Mouse (Mus musculus) mouse trophoblast stem cell (cell line): ENCODE measurements around the gene Kdm4b.

Experiments used
- in situ Hi-C, 2 experiments: fragments of 300-500 bp; cut with MseI, MboI; formaldehyde crosslinking; loops; 2 replicates in 1 of 2; 3 replicates in 1 of 2; pipeline ENCODE4 v1.15.1; 2025

Gene Kdm4b

DNA sequence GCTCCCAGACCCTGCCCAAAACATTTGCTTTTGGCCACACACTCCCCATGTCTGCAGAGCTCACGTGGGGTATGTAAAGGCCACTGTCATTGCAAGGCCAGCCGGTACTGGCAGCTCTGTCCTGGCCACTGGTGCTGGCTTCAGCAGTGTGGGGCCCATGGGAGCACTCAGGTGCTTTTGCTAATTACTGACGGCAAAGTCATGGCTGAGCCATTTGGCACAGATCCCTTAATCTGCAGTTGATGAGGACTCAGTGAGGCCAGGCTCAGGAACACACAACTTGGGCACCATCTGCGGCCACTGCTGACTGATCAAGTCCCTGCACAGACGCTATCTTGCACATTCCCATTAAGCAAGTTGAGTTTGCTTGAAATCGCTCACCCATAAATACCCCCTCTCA is 59.0 kb downstream of the Kdm4b start:
- in situ Hi-C loops, result no loop called here

DNA sequence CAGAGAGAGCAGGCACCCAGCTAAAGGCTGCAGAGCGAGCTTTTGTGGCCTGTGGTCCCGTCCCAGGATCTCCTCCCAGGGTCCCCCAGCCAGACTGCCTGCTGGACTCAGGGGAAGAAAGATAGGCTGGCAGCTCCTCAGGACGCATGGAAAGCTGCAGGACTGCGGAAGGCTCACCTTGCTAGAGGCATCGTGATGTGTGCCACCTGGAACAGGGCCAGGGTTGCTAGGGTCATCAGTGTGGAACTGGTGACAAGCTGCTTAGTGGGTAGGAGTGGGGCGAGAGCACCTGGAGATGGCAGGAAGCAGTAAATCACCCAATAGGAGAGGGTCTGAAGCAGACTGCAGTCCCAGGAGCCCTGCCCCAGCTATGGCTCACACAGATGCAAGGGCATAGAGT is 61.8 kb downstream of the Kdm4b start:
- in situ Hi-C loops, result no loop called here

DNA sequence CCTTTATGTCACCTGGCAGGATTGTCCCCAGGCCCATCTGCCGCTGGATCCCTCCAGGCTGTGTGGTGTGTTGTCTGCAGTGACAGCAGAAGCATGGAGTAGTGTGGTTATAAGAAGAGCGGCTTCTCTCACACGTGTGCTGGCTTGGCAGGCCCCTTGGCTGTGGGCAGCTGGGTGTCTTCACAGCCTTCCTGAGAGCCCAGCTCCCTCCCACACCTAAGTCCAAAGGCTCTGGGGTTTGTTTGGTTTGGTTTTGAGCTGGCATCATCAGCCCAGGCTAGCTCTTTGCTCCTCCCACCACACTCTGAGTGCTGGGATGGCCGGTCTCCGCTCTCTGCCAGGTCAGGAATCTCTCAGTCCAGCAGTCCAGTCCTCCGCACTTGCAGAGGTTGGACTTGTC is 67.4 kb downstream of the Kdm4b start:
- in situ Hi-C loops, result no loop called here

DNA sequence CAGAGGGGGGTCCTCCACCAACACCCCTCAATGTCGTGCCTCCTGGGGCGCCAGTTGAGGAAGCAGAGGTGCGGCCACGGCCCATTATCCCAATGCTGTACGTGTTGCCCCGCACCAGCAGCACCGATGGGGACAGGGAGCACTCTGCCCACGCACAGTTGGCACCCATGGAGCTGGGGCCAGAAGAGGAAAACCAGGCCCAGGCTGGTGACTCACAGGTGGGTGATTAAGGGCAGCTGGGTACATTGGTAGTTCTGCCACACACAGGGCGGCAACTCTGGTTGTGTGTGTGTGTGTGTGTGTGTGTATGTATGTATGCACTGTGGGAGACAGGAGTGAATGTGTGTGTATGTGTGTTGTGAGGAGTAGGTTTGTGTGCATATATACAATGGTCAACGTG is 68.0 kb downstream of the Kdm4b start:
- in situ Hi-C loops, result no loop called here

DNA sequence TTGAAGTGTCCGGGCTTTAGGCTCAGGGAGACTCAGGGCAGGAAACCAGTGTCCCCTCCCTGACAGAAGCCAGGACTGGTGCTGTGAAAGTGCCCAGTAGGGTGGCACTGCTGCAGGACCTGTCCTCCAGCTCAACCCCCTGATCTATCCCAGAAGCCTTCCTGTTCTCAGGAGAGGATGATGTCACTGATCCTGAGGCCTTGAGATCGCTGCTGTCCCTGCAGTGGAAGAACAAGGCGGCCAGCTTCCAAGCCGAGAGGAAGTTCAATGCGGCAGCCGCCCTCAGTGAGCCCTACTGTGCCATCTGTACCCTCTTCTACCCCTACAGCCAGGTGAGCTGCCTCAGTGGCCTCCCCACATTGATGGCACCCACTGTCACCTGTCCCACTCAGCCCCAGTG is 70.2 kb downstream of the Kdm4b start:
- in situ Hi-C loops, result no loop called here

DNA sequence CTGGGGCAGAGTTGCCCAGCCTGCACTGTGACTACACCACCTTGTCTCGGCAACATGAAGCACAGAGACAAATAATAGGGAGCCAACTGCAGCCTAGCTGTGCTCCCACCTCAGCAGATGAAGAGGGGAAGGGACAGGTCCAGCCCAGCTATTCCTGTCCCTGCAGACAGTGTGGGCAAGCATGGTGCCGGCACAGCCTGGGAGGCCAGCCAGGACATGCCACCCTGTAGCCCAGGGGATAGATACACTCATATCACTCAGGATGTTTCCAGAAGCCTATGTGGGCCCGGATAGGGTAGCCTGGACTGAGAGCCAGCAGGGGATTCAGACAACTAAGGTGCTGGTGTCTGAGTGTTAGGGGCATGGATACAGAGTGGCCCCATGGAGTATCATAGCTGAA is 74.4 kb downstream of the Kdm4b start:
- in situ Hi-C loops, result no loop called here

DNA sequence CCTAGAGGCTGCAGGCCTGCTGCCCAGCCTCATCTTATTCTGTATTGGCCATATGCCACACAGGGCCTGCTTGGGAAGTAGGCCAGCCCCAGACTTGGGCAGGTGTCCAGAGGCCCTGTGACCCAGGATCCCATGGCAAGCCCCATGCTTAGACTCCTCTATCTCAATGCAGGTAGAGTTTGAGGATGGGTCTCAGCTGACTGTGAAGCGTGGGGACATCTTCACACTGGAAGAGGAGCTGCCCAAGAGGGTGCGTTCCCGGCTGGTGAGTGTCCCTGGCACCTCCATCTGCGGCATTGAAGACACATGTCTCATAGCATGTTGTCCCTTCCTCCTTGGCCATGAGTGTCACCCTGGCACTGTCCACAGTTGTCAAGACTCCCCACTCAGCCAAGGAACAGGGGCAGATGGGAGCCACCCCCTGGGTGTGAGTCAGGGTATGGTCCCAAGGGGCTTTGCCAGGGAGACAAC is 75.2 kb downstream of the Kdm4b start:
- in situ Hi-C loops, result no loop called here

DNA sequence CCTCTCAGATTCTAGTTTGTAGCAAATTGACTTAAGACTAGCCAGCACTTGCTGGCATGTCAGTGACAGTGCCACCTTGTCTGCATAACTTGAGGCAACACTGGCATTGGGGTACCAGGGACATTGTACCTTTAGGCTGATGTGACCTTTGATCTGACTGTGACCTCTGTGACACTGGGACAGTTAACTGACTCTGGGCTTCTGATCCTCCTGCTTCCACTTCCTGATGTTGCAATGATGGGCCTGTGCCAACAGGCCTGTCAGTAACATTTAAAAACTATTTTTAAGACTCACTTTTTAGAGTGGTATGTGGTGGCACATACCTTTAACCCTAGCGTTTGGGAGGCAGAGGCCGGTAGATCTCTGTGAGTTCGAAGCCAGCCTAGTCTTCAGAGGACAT is 79.5 kb downstream of the Kdm4b start:
- in situ Hi-C loops, result no loop called here

DNA sequence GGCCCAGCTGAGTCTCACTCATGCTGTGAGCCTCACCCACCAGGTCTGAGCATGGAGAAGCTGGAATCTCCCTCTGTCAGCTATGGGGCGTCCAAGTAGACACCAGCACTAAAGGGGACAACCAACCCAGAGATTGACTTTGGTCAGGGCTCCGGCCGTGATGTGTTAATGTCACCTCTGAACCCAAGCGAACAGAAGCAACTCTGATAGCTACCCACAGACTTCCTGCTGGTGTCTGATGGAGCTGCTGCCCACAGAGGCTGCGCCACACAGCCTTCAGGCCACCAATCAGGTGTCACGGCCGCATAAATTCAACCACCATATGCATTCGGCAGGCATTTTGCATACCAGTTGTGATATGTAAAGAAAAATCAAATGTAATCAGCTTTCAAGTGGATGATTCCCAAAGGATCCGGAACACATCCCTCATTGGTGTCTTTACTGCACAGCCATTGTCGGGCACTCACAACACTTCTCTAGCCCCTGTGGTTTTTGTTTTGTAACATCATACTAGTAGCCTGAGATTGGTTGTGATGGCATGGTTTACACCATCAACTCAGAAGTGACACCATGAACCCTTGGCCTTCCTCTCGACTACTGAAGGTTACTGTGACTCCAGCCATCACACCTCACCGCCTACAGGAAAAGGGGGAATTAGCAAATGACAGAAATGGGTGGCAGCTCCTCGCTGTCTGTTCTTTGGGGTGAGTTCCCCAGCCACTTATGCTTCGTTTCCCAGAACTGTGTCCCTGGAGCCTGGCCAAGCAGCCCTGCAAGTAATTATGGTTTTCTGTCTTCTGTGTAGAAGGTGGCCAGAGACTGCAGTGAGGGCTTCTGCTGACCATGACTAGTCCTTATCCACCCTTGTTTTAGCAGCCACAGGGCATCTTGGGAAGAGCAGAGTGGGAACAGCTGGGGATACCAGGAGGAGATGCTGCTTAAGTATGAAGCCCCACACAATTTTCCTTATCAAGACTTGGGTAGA is 80.3 kb downstream of the Kdm4b start:
- in situ Hi-C loops, result no loop called here

DNA sequence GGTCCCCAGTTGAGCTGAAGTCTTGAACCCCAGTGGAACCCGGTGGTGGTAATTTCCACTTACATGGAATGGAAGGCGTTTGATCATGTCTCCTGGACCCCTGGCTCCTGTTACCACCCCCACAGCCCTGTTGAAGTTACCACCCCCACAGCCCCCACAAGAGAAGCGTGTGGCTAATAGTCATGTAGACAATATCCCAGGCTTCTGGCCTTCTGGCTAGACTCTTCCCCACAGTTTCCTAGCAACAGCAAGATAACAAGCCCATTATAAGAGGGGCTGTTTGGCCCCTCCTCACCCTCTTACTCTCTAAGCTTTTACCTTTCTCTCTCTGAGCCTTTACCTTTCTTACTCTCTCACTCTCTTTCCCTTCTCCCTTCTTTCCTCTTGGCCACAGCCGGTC is 81.0 kb downstream of the Kdm4b start:
- in situ Hi-C loops, result no loop called here

DNA sequence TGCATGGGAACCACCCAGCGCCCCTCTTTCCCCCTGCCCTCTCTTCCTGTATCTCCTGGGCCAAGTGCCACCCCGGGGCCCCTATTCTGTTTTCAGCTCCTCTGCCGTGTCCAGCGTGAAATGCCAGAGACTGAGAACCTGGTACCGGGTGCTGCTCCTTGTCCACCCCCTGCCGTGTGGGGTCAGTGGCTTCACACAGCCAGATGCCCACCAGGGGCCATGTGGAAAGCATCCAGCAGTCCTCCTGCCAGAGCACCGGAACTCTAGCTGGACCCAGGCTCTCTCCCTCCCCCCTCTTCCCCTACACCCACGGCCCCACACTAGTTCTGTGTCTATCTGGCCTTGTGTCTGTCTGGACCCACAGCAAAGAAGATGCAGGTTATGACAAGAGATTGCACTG is 81.5 kb downstream of the Kdm4b start:
- in situ Hi-C loops, result no loop called here

DNA sequence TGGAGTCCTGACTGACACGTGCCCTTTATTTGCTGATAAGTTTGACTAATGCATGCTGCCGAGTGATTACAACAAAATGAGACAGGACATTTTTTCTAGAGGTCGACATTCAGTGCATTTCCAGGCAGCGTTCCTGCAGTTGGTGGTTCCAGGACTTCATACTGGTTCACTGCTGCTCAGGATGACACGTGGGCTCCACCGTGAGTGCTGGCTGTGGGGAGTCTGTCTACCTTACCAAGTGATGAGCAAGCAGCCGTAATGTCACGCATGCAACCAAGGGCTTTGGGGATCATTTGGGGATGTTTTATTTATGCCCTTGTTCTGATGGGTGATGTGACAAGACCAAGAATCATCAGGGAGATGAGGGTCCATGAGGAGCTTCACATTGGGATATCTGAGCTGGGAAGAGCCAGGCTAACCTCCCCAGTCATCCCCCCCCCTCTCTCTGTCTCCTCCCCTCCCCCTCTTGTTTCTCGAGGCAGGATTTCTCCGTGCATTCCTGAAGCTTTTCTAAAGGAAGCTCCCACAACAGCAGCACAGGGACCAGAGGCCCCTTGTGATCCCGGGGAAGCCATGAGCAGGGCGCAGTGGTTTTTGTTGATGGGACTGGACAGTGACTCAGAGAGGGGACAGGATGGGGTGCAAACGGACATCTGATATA is 83.2 kb downstream of the Kdm4b start:
- in situ Hi-C loops, result no loop called here

DNA sequence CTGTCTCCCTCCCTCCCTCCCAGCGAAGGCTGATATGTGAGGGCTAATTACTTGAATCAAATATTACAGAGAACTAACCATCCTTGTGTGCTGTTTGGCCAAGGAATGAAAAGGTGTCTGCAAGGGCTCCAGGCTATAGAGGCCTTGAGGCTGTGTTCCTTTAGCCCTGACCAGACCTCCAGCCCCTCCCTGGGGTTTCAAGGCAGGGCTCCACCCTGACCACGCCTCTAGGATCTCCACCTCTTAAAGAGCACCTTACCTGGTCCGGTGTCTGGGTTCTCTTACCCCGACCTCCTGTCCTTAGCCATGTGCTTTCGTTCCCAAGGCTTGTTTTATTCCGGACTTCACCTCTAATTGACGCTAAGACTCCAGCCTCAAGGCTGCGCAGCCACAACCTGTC is 83.9 kb downstream of the Kdm4b start:
- in situ Hi-C loops, result no loop called here

DNA sequence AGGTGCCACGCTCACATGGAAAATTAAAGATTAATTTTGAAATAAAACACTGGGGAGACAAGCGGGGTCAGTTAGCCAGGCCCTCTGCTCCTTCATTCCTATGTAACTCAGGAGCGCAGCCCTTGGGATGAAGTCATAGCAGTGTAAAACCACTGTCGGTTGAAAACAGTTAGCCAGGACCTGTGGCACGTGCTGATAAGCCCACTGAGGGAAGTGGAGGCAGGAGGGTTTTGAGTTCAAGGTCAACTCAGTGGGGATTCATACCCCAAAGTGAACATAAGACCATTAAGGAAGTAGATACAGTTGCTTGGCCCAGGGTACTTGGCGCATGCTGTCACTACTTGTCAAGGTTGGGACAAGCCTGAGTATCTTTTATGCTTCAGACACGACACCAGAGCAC is 85.6 kb downstream of the Kdm4b start:
- in situ Hi-C loops, result no loop called here

DNA sequence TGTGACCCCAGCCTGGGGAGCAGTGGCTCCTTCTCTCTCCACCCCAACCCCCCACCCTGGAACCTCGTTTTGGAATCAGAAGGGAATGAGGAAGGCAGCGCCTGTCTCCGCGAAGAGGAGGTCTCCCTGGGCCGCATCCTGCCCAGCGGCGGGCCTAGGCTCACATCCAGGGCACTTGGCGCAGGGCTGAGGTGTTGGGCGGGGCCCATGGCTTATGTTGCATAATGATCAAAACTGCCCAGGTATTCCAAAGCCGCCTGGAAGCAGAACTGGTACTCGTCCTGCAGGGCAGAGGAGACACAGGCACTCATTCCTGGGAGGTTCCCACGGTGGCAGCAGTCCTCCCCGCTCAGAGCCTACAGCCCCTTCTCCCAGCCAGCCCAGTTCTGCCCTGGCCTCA is 87.3 kb downstream of the Kdm4b start:
- in situ Hi-C loops, result no loop called here

DNA sequence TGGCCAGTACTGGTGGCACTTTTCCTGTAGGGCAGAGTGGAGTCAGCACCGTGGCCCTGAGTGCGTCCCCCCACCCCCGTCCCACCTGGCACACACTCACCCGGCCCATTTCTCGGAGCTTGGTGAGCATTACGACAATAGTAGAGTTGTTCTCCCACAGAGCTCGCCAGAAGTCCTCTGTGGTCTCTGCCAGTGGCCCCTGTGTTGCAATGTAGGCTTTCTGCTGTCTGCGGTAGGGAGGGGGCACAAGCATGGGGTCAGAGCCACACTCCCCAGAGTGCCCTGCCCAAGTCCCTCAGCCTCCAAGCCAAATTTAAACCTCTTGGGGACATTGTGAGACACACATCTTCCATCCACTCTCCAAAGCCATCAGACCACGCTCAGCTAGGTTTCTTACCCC is 88.9 kb downstream of the Kdm4b start:
- in situ Hi-C loops, result no loop called here

DNA sequence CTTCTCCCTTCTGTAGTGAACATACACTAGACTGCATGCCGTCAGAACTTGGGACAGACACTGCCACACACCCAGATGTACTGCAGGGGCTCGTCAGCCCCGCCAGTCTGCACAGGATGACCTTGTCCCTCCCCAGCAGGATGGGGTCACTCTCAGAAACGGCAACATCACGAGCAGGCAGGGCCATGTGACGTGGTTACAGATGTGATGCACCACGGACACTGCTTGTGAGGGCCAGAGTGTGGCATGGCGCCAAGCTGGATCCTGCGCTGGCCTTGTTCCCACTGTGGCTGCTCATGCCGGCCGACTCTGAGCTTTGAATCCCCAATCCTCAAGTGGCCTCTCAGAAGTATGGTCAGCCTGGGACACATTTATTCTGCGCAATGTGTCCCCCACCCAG is 92.4 kb downstream of the Kdm4b start:
- in situ Hi-C loops, result no loop called here

DNA sequence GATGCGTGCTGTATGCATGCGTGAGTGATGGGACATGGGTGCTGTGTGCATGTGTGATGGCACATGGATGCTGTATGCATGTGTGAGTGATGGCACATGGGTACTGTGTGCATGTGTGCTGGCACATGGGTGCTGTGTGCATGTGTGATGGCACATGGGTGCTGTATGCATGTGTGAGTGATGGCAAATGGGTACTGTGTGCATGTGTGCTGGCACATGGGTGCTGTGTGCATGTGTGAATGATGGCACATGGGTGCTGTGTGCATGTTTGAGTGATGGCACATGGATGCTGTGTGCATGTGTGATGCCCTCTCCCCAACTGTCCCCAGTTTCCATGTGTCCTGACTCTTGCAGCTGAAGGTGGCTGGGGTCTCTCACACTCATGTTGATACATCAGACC is 94.2 kb downstream of the Kdm4b start:
- in situ Hi-C loops, result no loop called here

DNA sequence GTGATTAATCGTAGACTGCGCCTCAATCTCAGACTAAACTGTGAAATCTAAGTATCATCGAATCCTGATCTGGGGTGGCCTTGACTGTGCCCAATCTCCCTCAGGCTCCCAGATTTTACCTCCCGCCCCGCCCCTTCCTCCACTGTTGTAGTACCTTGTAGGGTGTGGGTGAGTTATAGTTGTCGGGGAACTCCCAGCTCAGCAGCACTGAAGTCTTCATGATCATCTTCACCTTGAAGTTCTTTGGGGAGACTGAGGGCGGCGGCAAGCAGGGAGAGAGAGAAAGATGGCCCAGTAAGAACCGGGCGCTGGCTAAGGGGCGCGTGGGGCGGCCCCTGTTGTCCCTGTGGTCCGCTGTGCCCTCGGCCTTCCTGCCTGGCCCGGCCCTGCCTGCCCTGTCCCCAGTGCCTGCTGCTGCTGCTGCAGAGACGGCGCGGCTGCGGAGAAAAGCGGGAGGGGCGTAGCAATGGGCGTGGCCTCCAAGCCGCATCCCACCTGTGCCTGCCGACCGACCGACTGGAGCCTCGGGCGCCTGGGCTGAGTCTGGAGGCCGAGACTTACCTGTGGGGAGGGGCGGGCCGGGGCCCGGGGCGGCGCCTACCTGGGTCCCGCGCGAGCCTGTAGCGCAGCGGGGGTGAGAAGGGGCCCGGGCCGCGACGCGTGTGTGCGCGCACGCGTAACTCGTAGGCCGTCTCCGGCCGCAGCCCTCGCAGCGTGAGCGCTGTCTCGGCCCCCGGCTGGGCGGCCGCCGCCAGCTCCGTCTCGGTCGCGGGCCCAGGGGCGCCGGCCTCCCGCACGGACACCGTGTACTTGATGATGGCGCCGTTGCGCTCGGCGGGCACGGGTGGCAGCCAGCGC is 99.1 kb downstream of the Kdm4b start:
- in situ Hi-C loops, result no loop called here

DNA sequence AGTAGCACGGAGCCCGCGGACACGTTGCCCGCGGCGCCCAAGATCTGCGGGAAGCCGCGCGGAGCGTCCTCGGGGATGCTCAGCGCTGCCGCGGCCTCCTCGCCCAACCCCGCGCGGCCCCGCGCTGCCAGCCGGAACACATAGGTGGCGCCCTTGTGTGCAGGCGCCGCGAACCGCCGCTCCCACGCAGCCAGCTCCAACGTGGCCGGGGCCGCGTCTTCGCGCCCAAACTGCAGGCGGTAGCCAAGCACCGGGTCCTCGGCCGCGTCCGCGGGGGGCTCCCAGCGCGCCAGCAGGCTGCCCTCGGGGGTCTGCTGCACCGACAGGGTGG is 99.7 kb downstream of the Kdm4b start:
- in situ Hi-C loops, result no loop called here

DNA sequence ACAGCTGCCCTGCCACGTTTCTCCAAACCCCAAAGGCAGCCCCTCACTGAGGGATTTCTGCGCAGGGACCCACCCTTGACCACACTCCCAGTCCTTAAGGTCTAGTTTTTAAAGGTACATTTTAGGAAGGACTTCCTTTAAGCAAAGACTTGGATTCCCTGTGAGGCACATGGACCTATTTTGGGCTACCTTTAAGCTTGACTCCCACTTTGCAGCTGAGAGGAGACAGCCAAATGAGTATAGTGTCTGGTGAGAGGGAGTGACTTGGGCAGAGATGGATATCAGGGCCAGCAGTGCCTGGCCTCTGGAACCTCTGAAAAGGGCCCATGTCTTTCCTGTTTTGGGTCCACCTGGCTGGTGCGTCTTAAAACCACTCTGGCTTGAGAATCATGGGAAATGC is 100.1 kb downstream of the Kdm4b start:
- in situ Hi-C loops, result no loop called here

DNA sequence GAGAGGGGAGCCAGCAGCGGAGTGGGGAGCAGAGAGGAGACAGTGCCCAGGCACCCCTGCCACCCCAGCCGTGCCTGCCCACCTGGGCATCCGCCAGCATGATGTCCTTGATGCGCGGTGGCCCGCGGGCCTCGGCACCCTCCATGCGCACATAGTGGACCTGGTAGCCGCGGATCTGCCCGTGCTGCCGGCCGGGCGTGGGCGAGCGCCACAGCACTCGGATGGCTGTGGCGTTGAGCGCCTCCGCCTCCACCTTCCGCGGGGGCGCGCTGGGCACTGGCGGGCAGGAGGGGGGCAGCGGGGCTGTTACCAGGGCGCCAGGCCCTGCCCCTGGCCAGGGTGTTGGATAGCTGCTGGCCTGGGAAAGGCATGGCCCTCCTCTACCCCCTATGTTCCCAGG is 102.0 kb downstream of the Kdm4b start:
- in situ Hi-C loops, result no loop called here
